Mouse (Mus musculus) heart, postnatal 36 days (tissue): ENCODE results near the gene Poldip2. TPM values are rescaled to one million over a fixed set of nuclear protein-coding genes. Genes with fewer than 3 reads are reported as not detected.

Experiments used
- total RNA-seq, 2 experiments: library from RNA; stranded (reverse); gene quantifications; 2 replicates each; pipeline ENCODE4 v1.2.3; 2021

Gene Poldip2
- total RNA-seq, 2 experiments from 2014 or later = 151 to 156 TPM

Other genes with a start within 250 kb of the Poldip2 start
- under 1 TPM; 0.50 to 0.62 TPM for gene BC030499, start 221.4 kb upstream of the Poldip2 start, total RNA-seq
- gene Spag5, start 210.7 kb upstream of the Poldip2 start, total RNA-seq = under 1 TPM; 0.54 to 0.58 TPM
- 1 to 10 TPM in 1 of 2 experiments, under 1 TPM in 1; 0.68 to 1.6 TPM for gene Aldoc, start 189.2 kb upstream of the Poldip2 start, total RNA-seq
- gene Pigs, start 183.8 kb upstream of the Poldip2 start, total RNA-seq = 10 to 100 TPM; 22.7 to 24.1 TPM
- 1 to 10 TPM; 5.3 to 6.2 TPM for gene Unc119, start 168.7 kb upstream of the Poldip2 start, total RNA-seq
- gene Foxn1, start 125.6 kb upstream of the Poldip2 start, total RNA-seq = not detected
- gene Slc13a2, start 90.0 kb upstream of the Poldip2 start, total RNA-seq = not detected
- gene Slc46a1, start 46.5 kb upstream of the Poldip2 start, total RNA-seq = 1 to 10 TPM; 1.6 to 1.8 TPM
- under 1 TPM; 0.46 to 0.50 TPM for gene Sarm1, start 14.4 kb upstream of the Poldip2 start, total RNA-seq
- 10 to 100 TPM; 20.9 to 22.9 TPM for gene Vtn, start 13.1 kb upstream of the Poldip2 start, total RNA-seq
- not detected for gene Sebox, start 8.7 kb upstream of the Poldip2 start, total RNA-seq
- 10 to 100 TPM in 1 of 2 experiments, 1 to 10 TPM in 1; 9.4 to 10.3 TPM for gene Tmem199, start within 50 bp of the Poldip2 start, total RNA-seq
- 10 to 100 TPM; 38.4 to 42.1 TPM for gene Tnfaip1, start 24.1 kb downstream of the Poldip2 start, total RNA-seq
- 10 to 100 TPM; 39.1 to 42.9 TPM for gene Ift20, start 24.2 kb downstream of the Poldip2 start, total RNA-seq
- 1 to 10 TPM; 4.8 to 5.1 TPM for gene Tmem97, start 38.6 kb downstream of the Poldip2 start, total RNA-seq
- gene Nlk, start 185.2 kb downstream of the Poldip2 start, total RNA-seq = 10 to 100 TPM; 11.4 to 11.9 TPM
- gene Ccnq, start 239.5 kb downstream of the Poldip2 start, total RNA-seq = 10 to 100 TPM; 13.9 to 15.7 TPM